7 mouse cellular contexts compared by ENCODE assay signal in the genomic region with DNA sequence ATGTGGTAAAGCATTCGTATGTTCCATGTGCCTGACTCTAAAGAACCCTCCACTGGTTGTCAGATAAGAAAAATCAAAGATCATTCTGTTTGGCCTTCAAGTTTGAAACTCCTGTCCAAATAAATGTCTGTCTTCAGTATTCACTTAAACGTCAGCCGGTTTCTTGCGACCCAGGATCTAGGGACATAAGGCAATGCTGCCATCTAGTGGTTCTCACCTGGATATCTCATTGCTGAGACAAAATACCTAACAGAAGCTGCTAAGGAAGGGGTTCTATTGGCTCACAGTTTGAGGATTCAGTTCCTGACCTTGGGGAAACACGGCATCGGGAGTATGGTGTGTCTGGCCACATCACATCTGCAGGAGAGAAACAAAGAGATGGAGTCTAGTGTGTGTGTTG.
DNase-seq lines count a peak whose midpoint lies in the region; ATAC-seq and TF ChIP-seq lines count a peak whose summit lies in the region.

No protein-coding gene starts in this region.

- TF ChIP-seq POLR2A in thymus, adult 2 months (IDR thresholded peaks at IDR 0.05; ENCODE audit: control insufficient read depth, extremely low read depth, insufficient read depth, low read length, poor library complexity): no peak

- no peak overlapping the region for H3K27ac ChIP-seq in thymus, adult 2 months (ENCODE audit: control insufficient read depth, insufficient read depth, low read length)
- no peak overlapping the region for H3K27ac ChIP-seq in embryonic facial prominence, embryonic 11.5 days (replicated peaks; ENCODE audit: low read depth, low read length)
- H3K27ac ChIP-seq in hindbrain, postnatal 0 days: no peak overlapping the region
- no peak overlapping the region for H3K27ac ChIP-seq in limb, embryonic 10.5 days

- H3K27me3 ChIP-seq in thymus, adult 2 months (ENCODE audit: control insufficient read depth, insufficient read depth, low read length): no peaks in the 10 kb centered on the region
- no peaks in the 10 kb centered on the region for H3K27me3 ChIP-seq in embryonic facial prominence, embryonic 11.5 days (ENCODE audit: control insufficient read depth, insufficient read depth, low read length)
- H3K27me3 ChIP-seq in hindbrain, postnatal 0 days (ENCODE audit: insufficient read depth, low read length): no peaks in the 10 kb centered on the region
- H3K27me3 ChIP-seq in limb, embryonic 10.5 days (ENCODE audit: low read depth, poor library complexity, severe bottlenecking): no peaks in the 10 kb centered on the region

- DNase-seq in thymus, adult 2 months: peak; percentile 3
- DNase-seq in thymus, adult 18-20 months: no peak
- DNase-seq in adrenal gland, adult 8-10 months: peak; percentile 9
- peak; percentile 88 for DNase-seq in embryonic facial prominence, embryonic 11.5 days (ENCODE audit: low spot score)
- peak; percentile 88 for DNase-seq in hindbrain, postnatal 0 days (ENCODE audit: low spot score)
- DNase-seq in limb, embryonic 10.5 days (ENCODE audit: low spot score): peak; percentile 61
- DNase-seq in retina, postnatal 1 day: peak; percentile 84

- no peaks in the 10 kb centered on the region for H3K4me1 ChIP-seq in thymus, adult 2 months (replicated peaks; ENCODE audit: control insufficient read depth, insufficient read depth, low read length)
- H3K4me1 ChIP-seq in embryonic facial prominence, embryonic 11.5 days (ENCODE audit: control insufficient read depth, insufficient read depth, low read length): no peaks in the 10 kb centered on the region; the same call in 1 of the 2 replicates
- no peaks in the 10 kb centered on the region for H3K4me1 ChIP-seq in hindbrain, postnatal 0 days (ENCODE audit: insufficient read depth, low read length)
- peaks cover 8% of the 10 kb centered on the region for H3K4me1 ChIP-seq in limb, embryonic 10.5 days

- H3K4me3 ChIP-seq in thymus, adult 2 months (ENCODE audit: control insufficient read depth, insufficient read depth, low read length): no peak overlapping the region
- no peak overlapping the region for H3K4me3 ChIP-seq in embryonic facial prominence, embryonic 11.5 days (ENCODE audit: low read depth, low read length)
- H3K4me3 ChIP-seq in hindbrain, postnatal 0 days (ENCODE audit: low read length): no peak overlapping the region
- no peak overlapping the region for H3K4me3 ChIP-seq in limb, embryonic 10.5 days

- H3K9me3 ChIP-seq in embryonic facial prominence, embryonic 11.5 days (replicated peaks; ENCODE audit: control insufficient read depth, low read length): no peaks in the 10 kb centered on the region
- H3K9me3 ChIP-seq in hindbrain, postnatal 0 days (ENCODE audit: low read length): no peaks in the 10 kb centered on the region
- no peaks in the 10 kb centered on the region for H3K9me3 ChIP-seq in limb, embryonic 10.5 days (replicated peaks)

- 47% methylated on average over 6 of the region's 6 CpGs for WGBS in thymus, adult 2 months
- 32% methylated on average over 6 of the region's 6 CpGs for WGBS in embryonic facial prominence, embryonic 11.5 days
- 41% methylated on average over 6 of the region's 6 CpGs for WGBS in hindbrain, postnatal 0 days
- 51% methylated on average over 6 of the region's 6 CpGs for WGBS in limb, embryonic 10.5 days

- no peak overlapping the region for H3K9ac ChIP-seq in embryonic facial prominence, embryonic 11.5 days (replicated peaks; ENCODE audit: low read length)
- H3K9ac ChIP-seq in hindbrain, postnatal 0 days (replicated peaks; ENCODE audit: low read length): no peak overlapping the region

- TF ChIP-seq CTCF in thymus, adult 2 months (IDR thresholded peaks at IDR 0.05; ENCODE audit: borderline replicate concordance, control insufficient read depth, extremely low read depth, insufficient read depth, low read length, poor library complexity): no peak
- TF ChIP-seq CTCF in hindbrain, postnatal 0 days (IDR thresholded peaks at IDR 0.05; ENCODE audit: low read depth): peak; percentile 91

- no peak overlapping the region for H3K4me2 ChIP-seq in embryonic facial prominence, embryonic 11.5 days (ENCODE audit: low read depth, low read length)
- no peak overlapping the region for H3K4me2 ChIP-seq in hindbrain, postnatal 0 days (ENCODE audit: low read depth, low read length)

- ATAC-seq in embryonic facial prominence, embryonic 11.5 days (replicated peaks; ENCODE audit: insufficient number of reproducible peaks, low FRiP score, low TSS enrichment, low read depth): no peak
- ATAC-seq in hindbrain, postnatal 0 days: no peak

- no peaks in the 10 kb centered on the region for H3K36me3 ChIP-seq in thymus, adult 2 months (ENCODE audit: control insufficient read depth, insufficient read depth, low read length)
- no peaks in the 10 kb centered on the region for H3K36me3 ChIP-seq in embryonic facial prominence, embryonic 11.5 days (replicated peaks; ENCODE audit: control insufficient read depth, insufficient read depth, low read depth, low read length)
- H3K36me3 ChIP-seq in hindbrain, postnatal 0 days (ENCODE audit: insufficient read depth, low read length): no peaks in the 10 kb centered on the region
- no peaks in the 10 kb centered on the region for H3K36me3 ChIP-seq in limb, embryonic 10.5 days

Comparison
In these comparisons a context has a peak if more than half of its experiments do, and no peak if none do; other contexts are left out.
1. DNase-seq: peak in thymus, adult 2 months (single experiment), adrenal gland, adult 8-10 months (single experiment), embryonic facial prominence, embryonic 11.5 days (single experiment), hindbrain, postnatal 0 days (single experiment), limb, embryonic 10.5 days (single experiment) and retina, postnatal 1 day (single experiment); none in thymus, adult 18-20 months (0 of 2).